Mouse (Mus musculus) heart, embryonic 10.5 days (tissue): ENCODE measurements at regions not wholly inside any gene's neighbourhood (a gene's known extent, or its start where the extent isn't known, plus 50 kb on each side); places are given as distances from the start of the nearest gene placed in this dataset.
A peak's percentile ranks its signal among the peaks of the same experiment; 100 is the strongest.

Source experiments
- DNase-seq: peaks from one replicate; pipeline ENCODE4 v3.0.0-alpha.2; 2017; ENCODE audit warnings: low spot score
- H3K27ac ChIP-seq: fragments of 300-500 bp; sonication (generic); 2 replicates; pipeline ENCODE4 v1.5.1; 2016; ENCODE audit warnings: mild to moderate bottlenecking
- H3K27me3 ChIP-seq: fragments of 300-500 bp; sonication (generic); 2 replicates; pipeline ENCODE4 v1.6.1; 2016; ENCODE audit warnings: mild to moderate bottlenecking; ENCODE audit not compliant: poor library complexity, insufficient read depth, severe bottlenecking
- H3K36me3 ChIP-seq: fragments of 300-500 bp; sonication (generic); 2 replicates; pipeline ENCODE4 v1.6.1; 2016; ENCODE audit warnings: mild to moderate bottlenecking, moderate library complexity
- H3K4me1 ChIP-seq: fragments of 300-500 bp; sonication (generic); 2 replicates; pipeline ENCODE4 v1.6.1; 2016; ENCODE audit warnings: mild to moderate bottlenecking
- H3K4me3 ChIP-seq: fragments of 300-500 bp; sonication (generic); 2 replicates; pipeline ENCODE4 v1.5.1; 2016; ENCODE audit warnings: mild to moderate bottlenecking, moderate library complexity
- H3K9me3 ChIP-seq: fragments of 300-500 bp; sonication (generic); 2 replicates; pipeline ENCODE4 v1.6.1; 2016; ENCODE audit warnings: mild to moderate bottlenecking, moderate library complexity
- WGBS: fragments of 180-500 bp; shearing (Covaris S2); methylation state at CpG from one replicate; pipeline ENCODE4 v1.1.7; 2016; 5-methylcytosine and 5-hydroxymethylcytosine counted together

- 57% methylated on average over 10 of the region's 10 CpGs for WGBS
- Histone ChIP-seq H3K4me3 (no peak overlapping the region), H3K27ac (no peak overlapping the region), H3K4me1 (peaks cover 24% of the 10 kb centered on the region), H3K27me3 (no peaks in the 10 kb centered on the region), H3K36me3 (no peaks in the 10 kb centered on the region; the same call in 1 of the 2 replicates), H3K9me3 (no peaks in the 10 kb centered on the region)
- no peak for DNase-seq
Measured at GRCm38 (mm10) chr5:75880088-75880684, 98.1 kb downstream of the Kdr start.

- H3K36me3 ChIP-seq = no peaks in the 10 kb centered on the region; the same call in 1 of the 2 replicates
- H3K9me3 ChIP-seq = no peaks in the 10 kb centered on the region
- peaks cover 29% of the 10 kb centered on the region for H3K4me1 ChIP-seq
- no peaks in the 10 kb centered on the region for H3K27me3 ChIP-seq
- H3K27ac ChIP-seq = no peak overlapping the region
- DNase-seq = no peak
- 76% methylated on average over 8 of the region's 8 CpGs for WGBS
- no peak overlapping the region for H3K4me3 ChIP-seq
Measured at GRCm38 (mm10) chr5:75878361-75878760, 99.9 kb downstream of the Kdr start.

- peak overlapping the region; percentile 67 for H3K27ac ChIP-seq
- DNase-seq = no peak
Measured at GRCm38 (mm10) chr5:75877609-75877971, 100.7 kb downstream of the Kdr start.

GRCm38 (mm10) chr5:75876871-75877608 lies 101.2 kb downstream of the Kdr start:
- WGBS = 39% methylated on average over 9 of the region's 9 CpGs
- DNase-seq = no peak
- H3K27ac ChIP-seq = peak overlapping the region; percentile 67
- no peaks in the 10 kb centered on the region for H3K9me3 ChIP-seq
- peaks cover 29% of the 10 kb centered on the region for H3K4me1 ChIP-seq
- H3K27me3 ChIP-seq = no peaks in the 10 kb centered on the region
- H3K4me3 ChIP-seq = no peak overlapping the region
- no peaks in the 10 kb centered on the region; the same call in 1 of the 2 replicates for H3K36me3 ChIP-seq

More at GRCm38 (mm10) chr5:75877609-75877971, 100.7 kb downstream of the Kdr start:
- no peaks in the 10 kb centered on the region for H3K9me3 ChIP-seq
- H3K27me3 ChIP-seq = no peaks in the 10 kb centered on the region
- H3K4me3 ChIP-seq = no peak overlapping the region
- no peaks in the 10 kb centered on the region; the same call in 1 of the 2 replicates for H3K36me3 ChIP-seq
- peaks cover 29% of the 10 kb centered on the region for H3K4me1 ChIP-seq
- WGBS = 84% methylated on average over 4 of the region's 4 CpGs

GRCm38 (mm10) chr5:75871120-75871519 lies 107.1 kb downstream of the Kdr start:
- Histone ChIP-seq H3K9me3 (no peaks in the 10 kb centered on the region), H3K4me1 (peaks cover 9% of the 10 kb centered on the region; the same call in 1 of the 2 replicates), H3K36me3 (no peaks in the 10 kb centered on the region), H3K27ac (no peak overlapping the region), H3K27me3 (no peaks in the 10 kb centered on the region), H3K4me3 (no peak overlapping the region)
- DNase-seq = peak; percentile 88
- 15% methylated on average over 8 of the region's 8 CpGs for WGBS

- Histone ChIP-seq H3K4me1 (peaks cover 9% of the 10 kb centered on the region; the same call in 1 of the 2 replicates), H3K4me3 (no peak overlapping the region), H3K27ac (no peak overlapping the region), H3K27me3 (no peaks in the 10 kb centered on the region), H3K36me3 (no peaks in the 10 kb centered on the region), H3K9me3 (no peaks in the 10 kb centered on the region)
- peak; percentile 19 for DNase-seq
- WGBS = 81% methylated on average over 14 of the region's 14 CpGs
Measured at GRCm38 (mm10) chr5:75870666-75871065, 107.6 kb downstream of the Kdr start.

GRCm38 (mm10) chr5:75869535-75869934 lies 108.7 kb downstream of the Kdr start:
- no peak overlapping the region for H3K27ac ChIP-seq
- 86% methylated on average over 4 of the region's 4 CpGs for WGBS

GRCm38 (mm10) chr5:75865096-75865495 lies 113.2 kb downstream of the Kdr start:
- 83% methylated on average over 6 of the region's 6 CpGs for WGBS
- H3K4me3 ChIP-seq = no peak overlapping the region
- DNase-seq = peak; percentile 63
- H3K36me3 ChIP-seq = no peaks in the 10 kb centered on the region
- no peak overlapping the region for H3K27ac ChIP-seq
- no peaks in the 10 kb centered on the region for H3K9me3 ChIP-seq
- no peaks in the 10 kb centered on the region for H3K4me1 ChIP-seq
- H3K27me3 ChIP-seq = 0 out of 2 replicates have a peak, but pooled peaks cover 8% of the 10 kb centered on the region

More at GRCm38 (mm10) chr5:75869535-75869934, 108.7 kb downstream of the Kdr start:
- Histone ChIP-seq H3K36me3 (no peaks in the 10 kb centered on the region), H3K9me3 (no peaks in the 10 kb centered on the region), H3K4me1 (0 out of 2 replicates have a peak, but pooled peaks cover 6% of the 10 kb centered on the region), H3K27me3 (no peaks in the 10 kb centered on the region), H3K4me3 (no peak overlapping the region)
- no peak for DNase-seq

GRCm38 (mm10) chr5:75863358-75863757 lies 114.9 kb downstream of the Kdr start:
- no peak overlapping the region for H3K4me3 ChIP-seq
- H3K4me1 ChIP-seq = no peaks in the 10 kb centered on the region
- no peak overlapping the region for H3K27ac ChIP-seq
- no peaks in the 10 kb centered on the region for H3K9me3 ChIP-seq
- H3K27me3 ChIP-seq = 0 out of 2 replicates have a peak, but pooled peaks cover 14% of the 10 kb centered on the region
- H3K36me3 ChIP-seq = no peaks in the 10 kb centered on the region
- DNase-seq = peak; percentile 45
- WGBS = 63% methylated on average over 6 of the region's 6 CpGs

GRCm38 (mm10) chr5:75862630-75862991 lies 115.6 kb downstream of the Kdr start:
- WGBS = 10% methylated on average over 8 of the region's 8 CpGs
- Histone ChIP-seq H3K4me1 (no peaks in the 10 kb centered on the region), H3K9me3 (no peaks in the 10 kb centered on the region), H3K27me3 (0 out of 2 replicates have a peak, but pooled peaks cover 14% of the 10 kb centered on the region), H3K36me3 (no peaks in the 10 kb centered on the region), H3K27ac (no peak overlapping the region), H3K4me3 (no peak overlapping the region)
- DNase-seq = peak; percentile 84

GRCm38 (mm10) chr5:75861916-75862629 lies 116.2 kb downstream of the Kdr start:
- no peaks in the 10 kb centered on the region for H3K36me3 ChIP-seq
- no peaks in the 10 kb centered on the region for H3K9me3 ChIP-seq
- 0 out of 2 replicates have a peak, but pooled peaks cover 14% of the 10 kb centered on the region for H3K27me3 ChIP-seq
- no peaks in the 10 kb centered on the region for H3K4me1 ChIP-seq
- WGBS = 55% methylated on average over 8 of the region's 8 CpGs
- H3K27ac ChIP-seq = no peak overlapping the region
- peak; percentile 31 for DNase-seq
- no peak overlapping the region for H3K4me3 ChIP-seq

GRCm38 (mm10) chr5:75859316-75859836 lies 118.9 kb downstream of the Kdr start:
- peak; percentile 61 for DNase-seq
- Histone ChIP-seq H3K36me3 (no peaks in the 10 kb centered on the region), H3K27ac (no peak overlapping the region), H3K4me1 (no peaks in the 10 kb centered on the region), H3K27me3 (peaks cover 30% of the 10 kb centered on the region), H3K9me3 (no peaks in the 10 kb centered on the region), H3K4me3 (no peak overlapping the region)
- 83% methylated on average over 8 of the region's 8 CpGs for WGBS
